In the genomic region with DNA sequence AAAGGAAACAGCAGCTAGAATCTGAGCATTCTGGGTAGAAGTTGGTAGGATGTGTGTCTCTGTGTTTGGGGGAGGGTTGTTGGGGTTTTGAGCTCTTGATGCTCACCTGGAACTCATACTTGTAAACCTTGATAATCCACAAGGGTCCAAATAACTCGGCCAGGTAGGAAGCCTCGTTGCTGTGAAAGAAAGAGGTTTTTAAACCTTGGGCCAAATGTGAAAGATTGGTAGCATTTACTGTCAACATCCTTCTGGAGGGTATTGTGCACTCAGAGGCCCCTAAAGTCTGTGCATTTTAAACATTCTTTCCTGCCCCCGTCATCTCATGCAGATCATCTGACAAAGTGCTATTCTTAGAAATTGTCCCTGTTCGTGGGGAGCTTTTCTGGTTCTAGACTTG, we compare ENCODE assay signal across 8 mouse cellular contexts. TPM values are rescaled to one million over a fixed set of nuclear protein-coding genes. Genes with fewer than 3 reads are reported as not detected.
DNase-seq lines count a peak whose midpoint lies in the region; ATAC-seq lines count a peak whose summit lies in the region.

A gene (plus strand): TSS at position 301 of the 400 bp plus-strand sequence.

- no peak within 1 kb of the TSS for H3K9ac ChIP-seq in kidney, embryonic 15.5 days
- no peak within 1 kb of the TSS for H3K9ac ChIP-seq in intestine, embryonic 15.5 days

- DNase-seq in kidney, adult 18-20 months, result no peak
- DNase-seq in adrenal gland, postnatal 36 days, result no peak
- DNase-seq in gastrocnemius, postnatal 14 days, result no peak
- no peak for DNase-seq in midbrain, embryonic 10.5 days (ENCODE audit: low spot score)
- DNase-seq in right cerebral cortex, postnatal 14 days, result no peak
- DNase-seq in lung, postnatal 25 days (ENCODE audit: low spot score), result no peak

- no peak within 1 kb of the TSS for H3K4me2 ChIP-seq in kidney, embryonic 15.5 days
- H3K4me2 ChIP-seq in intestine, embryonic 15.5 days (replicated peaks), result no peak within 1 kb of the TSS

- H3K4me1 ChIP-seq in kidney, embryonic 15.5 days, result peaks cover 32% of the 10 kb centered on the region
- peaks cover 12% of the 10 kb centered on the region; the same call in 1 of the 2 replicates for H3K4me1 ChIP-seq in intestine, embryonic 15.5 days (replicated peaks)
- peaks cover 42% of the 10 kb centered on the region for H3K4me1 ChIP-seq in midbrain, embryonic 10.5 days

- H3K27ac ChIP-seq in kidney, embryonic 15.5 days, result no peak within 1 kb of the TSS
- no peak within 1 kb of the TSS for H3K27ac ChIP-seq in intestine, embryonic 15.5 days
- no peak within 1 kb of the TSS for H3K27ac ChIP-seq in midbrain, embryonic 10.5 days (replicated peaks)

- ATAC-seq in kidney, embryonic 15.5 days (replicated peaks; ENCODE audit: low FRiP score), result no peak
- ATAC-seq in intestine, embryonic 15.5 days, result no peak

- H3K9me3 ChIP-seq in kidney, embryonic 15.5 days (replicated peaks), result no peaks in the 10 kb centered on the region
- no peaks in the 10 kb centered on the region for H3K9me3 ChIP-seq in intestine, embryonic 15.5 days
- H3K9me3 ChIP-seq in midbrain, embryonic 10.5 days (replicated peaks), result no peaks in the 10 kb centered on the region

- peaks cover 42% of the 10 kb centered on the region for H3K36me3 ChIP-seq in kidney, embryonic 15.5 days
- peaks cover 9% of the 10 kb centered on the region for H3K36me3 ChIP-seq in intestine, embryonic 15.5 days
- peaks cover 36% of the 10 kb centered on the region for H3K36me3 ChIP-seq in midbrain, embryonic 10.5 days

- 77% methylated on average over 4 of the region's 4 CpGs for WGBS in kidney, embryonic 15.5 days
- WGBS in intestine, embryonic 15.5 days, result 60% methylated on average over 4 of the region's 4 CpGs
- 85% methylated on average over 4 of the region's 4 CpGs for WGBS in midbrain, embryonic 10.5 days

- H3K27me3 ChIP-seq in kidney, embryonic 15.5 days, result no peaks in the 10 kb centered on the region
- H3K27me3 ChIP-seq in intestine, embryonic 15.5 days (replicated peaks), result no peaks in the 10 kb centered on the region
- no peaks in the 10 kb centered on the region for H3K27me3 ChIP-seq in midbrain, embryonic 10.5 days (ENCODE audit: low read depth, poor library complexity, severe bottlenecking)

- intact Hi-C loops in gastrocnemius, postnatal 14 days (cut with DNase I; ENCODE audit: low total_unique reads), result no loop called here

- H3K4me3 ChIP-seq in kidney, embryonic 15.5 days (replicated peaks), result no peak within 1 kb of the TSS
- H3K4me3 ChIP-seq in intestine, embryonic 15.5 days (replicated peaks), result no peak within 1 kb of the TSS
- H3K4me3 ChIP-seq in midbrain, embryonic 10.5 days, result 0 out of 2 replicates have a peak within 1 kb of the TSS, but pooled peaks have one; percentile 2

RNA-seq across cellular contexts. Expression of the gene that starts here (rescaled TPM):
- polyA plus RNA-seq in kidney, embryonic 15.5 days (2015; fragmentation: Nextera tagmentation; extraction: Ambion mirVana), result 119 and 120 TPM in 2 replicates
- 10 to 100 TPM; 33.0 to 34.7 TPM for total RNA-seq in adrenal gland, postnatal 36 days (2021)
- total RNA-seq in gastrocnemius, postnatal 14 days (2021), result 10 to 100 TPM; 15.2 to 22.0 TPM
- polyA plus RNA-seq in intestine, embryonic 15.5 days (2015; fragmentation: Nextera tagmentation; extraction: Ambion mirVana), result 88.6 and 101 TPM in 2 replicates
- polyA plus RNA-seq in midbrain, embryonic 10.5 days (2016; fragmentation: Nextera tagmentation; extraction: Ambion mirVana), result 125 and 129 TPM in 2 replicates
